Mouse (Mus musculus): ENCODE data around the gene Nlrp6.

DNA sequence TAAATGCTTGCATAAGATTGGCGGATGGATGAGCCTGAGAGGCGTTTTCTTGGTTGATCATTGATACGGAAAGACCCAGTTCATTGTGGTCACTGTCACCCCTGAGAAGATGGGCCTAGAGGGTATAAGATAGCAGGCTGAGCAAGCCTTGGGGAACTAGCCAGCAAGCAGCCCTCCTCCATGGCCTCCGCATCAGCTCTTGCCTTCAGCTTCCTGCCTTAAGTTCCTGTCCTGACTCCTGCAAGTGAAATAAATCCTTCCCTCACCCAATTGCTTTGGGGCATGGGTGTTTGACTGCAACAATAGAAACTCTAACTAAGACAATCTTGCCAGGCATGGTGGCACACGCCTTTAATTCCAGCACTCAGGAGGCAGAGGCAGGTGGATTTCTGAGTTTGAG, 39.3 kb downstream of the Nlrp6 start:
- TF ChIP-seq CTCF (IDR thresholded peaks at IDR 0.05; ENCODE audit: low read depth, low read length) (no peak), GATA1 (IDR thresholded peaks at IDR 0.05; ENCODE audit: borderline replicate concordance, low read length) (no peak), TAL1 (conservative IDR thresholded peaks at IDR 0.05; ENCODE audit: low read depth, low read length) (no peak), POLR2AphosphoS5 (IDR thresholded peaks at IDR 0.05; ENCODE audit: insufficient replicate concordance, low read depth, low read length) (no peak), GATA2 (IDR thresholded peaks at IDR 0.05; ENCODE audit: borderline replicate concordance, low read depth, low read length) (no peak)
